Mouse (Mus musculus) kidney, postnatal 0 days (tissue): ENCODE data around the gene Endou. TPM values are rescaled to one million over a fixed set of nuclear protein-coding genes. Genes with fewer than 3 reads are reported as not detected.

Experiments used
- ATAC-seq: fragments of 200-750 bp; cut with Nextera tagmentation; replicated peaks from 2 replicates; pipeline ENCODE4 v1.8.0; 2017; ENCODE audit warnings: low read depth, moderate number of reproducible peaks, moderate TSS enrichment, moderate library complexity; ENCODE audit not compliant: low FRiP score
- DNase-seq: peaks from one replicate; pipeline ENCODE4 v3.0.0-alpha.2; 2016; ENCODE audit warnings: low spot score
- H3K27ac ChIP-seq: fragments of 300-500 bp; sonication (generic); 2 replicates; pipeline ENCODE4 v1.5.1; 2014; ENCODE audit warnings: mild to moderate bottlenecking
- H3K27me3 ChIP-seq: fragments of 300-500 bp; sonication (generic); 2 replicates; pipeline ENCODE4 v1.6.1; 2014; ENCODE audit warnings: low read length, mixed read lengths; ENCODE audit not compliant: insufficient read depth
- H3K36me3 ChIP-seq: fragments of 300-500 bp; sonication (generic); 2 replicates; pipeline ENCODE4 v1.6.1; 2014; ENCODE audit warnings: low read length, mixed read lengths; ENCODE audit not compliant: insufficient read depth
- H3K4me1 ChIP-seq: fragments of 300-500 bp; sonication (generic); replicated peaks from 2 replicates; pipeline ENCODE4 v1.6.1; 2014; ENCODE audit warnings: antibody characterized with exemption, low read length, mixed read lengths; ENCODE audit not compliant: insufficient read depth
- H3K4me2 ChIP-seq: fragments of 300-500 bp; sonication (generic); 2 replicates; pipeline ENCODE4 v1.6.1; 2014; ENCODE audit warnings: mild to moderate bottlenecking, low read length, moderate library complexity, mixed read lengths
- H3K4me3 ChIP-seq: fragments of 300-500 bp; sonication (generic); replicated peaks from 2 replicates; pipeline ENCODE4 v1.5.1; 2014; ENCODE audit warnings: low read depth, low read length
- H3K9ac ChIP-seq: fragments of 300-500 bp; sonication (generic); 2 replicates; pipeline ENCODE4 v1.6.1; 2014; ENCODE audit warnings: low read depth, low read length
- H3K9me3 ChIP-seq: fragments of 300-500 bp; sonication (generic); replicated peaks from 2 replicates; pipeline ENCODE4 v1.6.1; 2016; ENCODE audit warnings: low read length, inconsistent platforms, mixed read lengths
- CTCF ChIP-seq: IDR thresholded peaks from 2 replicates; pipeline ENCODE4 v1.5.1; 2016; ENCODE audit warnings: antibody characterized with exemption, low read depth, mild to moderate bottlenecking, moderate library complexity
- WGBS: fragments of 180-500 bp; shearing (Covaris S2); extraction: QIAGEN DNeasy Blood & Tissue Kit; methylation state at CpG from one replicate; pipeline ENCODE4 v1.1.7; 2014; 5-methylcytosine and 5-hydroxymethylcytosine counted together
- polyA plus RNA-seq: library from polyadenylated mRNA; unstranded; fragments of >200 nt; fragmentation: Nextera tagmentation; extraction: Ambion mirVana; gene quantifications from 2 replicates; pipeline ENCODE4 v1.2.1, GENCODE M21; 2015

The Endou gene
- polyA plus RNA-seq, 1 experiment from 2014 or later = 2.2 TPM

DNA sequence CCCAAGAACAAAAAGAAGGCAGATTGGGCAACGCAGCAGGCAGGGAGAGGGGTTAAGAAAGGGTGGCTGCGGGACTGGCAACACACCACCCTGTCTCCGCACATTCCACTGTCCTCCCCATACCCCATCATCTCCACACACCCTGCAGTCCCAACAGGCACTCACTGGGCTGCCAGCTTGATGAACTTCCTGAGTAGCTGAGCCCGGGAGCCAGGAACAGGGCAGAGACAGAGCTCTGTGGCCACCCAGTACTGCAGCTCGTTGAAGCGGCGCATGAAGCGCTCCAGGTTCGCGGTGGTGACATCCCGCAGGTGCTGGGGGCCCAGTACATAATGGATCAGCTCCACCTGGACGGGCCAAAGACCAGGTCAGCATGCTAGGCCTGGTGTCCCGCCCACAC is 18.7 kb upstream of the Endou start:
- Histone ChIP-seq H3K27ac (no peak overlapping the region), H3K9me3 (no peaks in the 10 kb centered on the region), H3K36me3 (peaks cover 29% of the 10 kb centered on the region), H3K4me2 (no peak overlapping the region), H3K27me3 (no peaks in the 10 kb centered on the region), H3K4me1 (peaks cover 3% of the 10 kb centered on the region; the same call in 1 of the 2 replicates), H3K9ac (no peak overlapping the region), H3K4me3 (no peak overlapping the region)
- DNase-seq (no peak), ATAC-seq (no peak)
- no peak for TF ChIP-seq CTCF
- WGBS = 72% methylated on average over 13 of the region's 13 CpGs

DNA sequence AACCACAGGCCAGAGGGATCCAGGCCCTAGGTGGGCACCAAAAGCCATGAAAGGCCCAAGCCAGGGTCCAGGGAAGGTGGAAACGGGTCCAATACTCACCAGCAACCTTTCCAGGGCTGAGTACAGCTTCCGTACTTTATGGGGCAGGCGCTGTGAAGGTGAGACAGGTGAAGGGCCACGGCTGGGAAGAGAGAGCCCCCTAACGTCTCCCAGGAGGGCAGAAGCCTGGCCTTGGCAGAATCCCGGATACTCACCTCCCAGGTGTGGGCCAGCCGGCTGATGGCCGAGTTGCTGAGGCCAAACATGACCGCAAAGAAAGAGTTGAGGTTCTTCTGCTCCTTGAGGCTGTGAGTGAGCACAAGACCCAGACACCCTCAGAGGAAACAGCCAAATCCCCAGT is 18.3 kb upstream of the Endou start:
- ATAC-seq = no peak
- 87% methylated on average over 9 of the region's 9 CpGs for WGBS
- peaks cover 3% of the 10 kb centered on the region; the same call in 1 of the 2 replicates for H3K4me1 ChIP-seq
- H3K4me3 ChIP-seq = no peak overlapping the region
- DNase-seq = no peak
- H3K27ac ChIP-seq = no peak overlapping the region
- H3K36me3 ChIP-seq = peaks cover 29% of the 10 kb centered on the region
- no peak overlapping the region for H3K9ac ChIP-seq
- H3K27me3 ChIP-seq = no peaks in the 10 kb centered on the region
- no peak overlapping the region for H3K4me2 ChIP-seq
- TF ChIP-seq CTCF = no peak
- H3K9me3 ChIP-seq = no peaks in the 10 kb centered on the region

DNA sequence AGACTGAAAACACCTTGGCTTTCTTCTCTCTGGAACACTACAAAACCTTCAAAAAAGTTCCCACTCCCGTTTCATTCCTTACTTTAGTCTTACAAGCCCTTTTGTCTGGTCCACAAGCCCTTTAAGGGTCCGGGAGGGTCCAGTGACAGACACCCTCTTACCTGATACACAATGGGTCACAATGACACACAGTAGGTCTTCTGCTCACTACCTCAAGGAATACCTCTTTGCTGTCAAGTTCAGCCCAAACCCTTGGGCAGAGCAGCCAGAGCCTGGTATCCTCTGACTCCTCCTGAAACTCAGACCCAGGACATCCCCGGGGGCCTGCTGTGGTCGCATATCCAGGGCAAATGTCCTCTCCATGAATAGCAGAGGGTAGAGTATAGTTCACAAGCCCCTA is 17.8 kb upstream of the Endou start:
- no peaks in the 10 kb centered on the region for H3K9me3 ChIP-seq
- DNase-seq = no peak
- H3K4me2 ChIP-seq = no peak overlapping the region
- ATAC-seq = no peak
- H3K4me3 ChIP-seq = no peak overlapping the region
- H3K27ac ChIP-seq = no peak overlapping the region
- no peak overlapping the region for H3K9ac ChIP-seq
- peaks cover 31% of the 10 kb centered on the region for H3K36me3 ChIP-seq
- peaks cover 3% of the 10 kb centered on the region; the same call in 1 of the 2 replicates for H3K4me1 ChIP-seq
- no peaks in the 10 kb centered on the region for H3K27me3 ChIP-seq
- no peak for TF ChIP-seq CTCF
- 92% methylated on average over 4 of the region's 4 CpGs for WGBS

DNA sequence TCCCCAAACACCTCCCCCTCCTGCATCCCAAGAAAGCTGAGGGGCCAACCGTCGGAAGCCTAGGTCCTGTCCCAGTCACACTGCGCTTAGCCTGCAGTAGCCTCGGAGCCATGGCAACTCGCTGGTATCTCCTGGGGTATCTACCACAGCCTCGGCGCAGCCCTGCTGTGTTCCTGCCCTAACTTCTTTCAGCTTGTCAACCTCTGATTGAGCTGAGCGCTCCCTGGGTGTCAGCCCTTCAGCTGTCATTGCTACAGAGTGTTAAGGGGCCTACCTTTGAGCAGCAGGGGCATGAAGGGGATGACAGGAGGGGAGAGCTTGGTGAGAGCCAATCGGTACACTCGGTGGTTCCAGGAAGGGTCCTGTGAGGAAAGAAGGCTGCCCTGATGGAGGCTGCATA is 17.2 kb upstream of the Endou start:
- DNase-seq (no peak), ATAC-seq (no peak)
- H3K4me3 ChIP-seq = no peak overlapping the region
- no peak overlapping the region for H3K4me2 ChIP-seq
- WGBS = 71% methylated on average over 10 of the region's 10 CpGs
- H3K27me3 ChIP-seq = no peaks in the 10 kb centered on the region
- peaks cover 28% of the 10 kb centered on the region for H3K36me3 ChIP-seq
- H3K27ac ChIP-seq = no peak overlapping the region
- TF ChIP-seq CTCF = no peak
- peaks cover 3% of the 10 kb centered on the region; the same call in 1 of the 2 replicates for H3K4me1 ChIP-seq
- no peak overlapping the region for H3K9ac ChIP-seq
- no peaks in the 10 kb centered on the region for H3K9me3 ChIP-seq

DNA sequence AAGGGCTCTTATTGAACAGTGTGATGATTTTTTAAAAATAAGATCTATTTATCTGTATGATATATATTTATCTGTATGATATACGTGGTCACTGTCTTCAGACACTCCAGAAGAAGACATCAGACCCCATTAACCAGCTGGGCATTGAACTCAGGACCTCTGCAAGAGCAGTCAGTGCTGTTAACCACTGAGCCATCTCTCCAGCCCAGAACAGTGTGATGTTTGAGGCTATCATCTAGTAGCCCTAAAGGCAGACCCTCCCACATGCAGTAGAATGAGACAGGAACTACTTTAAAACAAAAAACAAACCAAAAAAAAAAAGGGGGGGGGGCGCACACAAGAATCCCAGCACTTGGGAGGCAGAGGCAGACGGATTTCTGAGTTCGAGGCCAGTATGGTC is 16.3 kb upstream of the Endou start:
- peaks cover 28% of the 10 kb centered on the region for H3K36me3 ChIP-seq
- 89% methylated on average over 4 of the region's 4 CpGs for WGBS
- TF ChIP-seq CTCF = no peak
- ATAC-seq (no peak), DNase-seq (no peak)
- peaks cover 3% of the 10 kb centered on the region; the same call in 1 of the 2 replicates for H3K4me1 ChIP-seq
- no peak overlapping the region for H3K4me3 ChIP-seq
- H3K27ac ChIP-seq = no peak overlapping the region
- no peaks in the 10 kb centered on the region for H3K27me3 ChIP-seq
- no peak overlapping the region for H3K9ac ChIP-seq
- H3K9me3 ChIP-seq = no peaks in the 10 kb centered on the region
- no peak overlapping the region for H3K4me2 ChIP-seq

DNA sequence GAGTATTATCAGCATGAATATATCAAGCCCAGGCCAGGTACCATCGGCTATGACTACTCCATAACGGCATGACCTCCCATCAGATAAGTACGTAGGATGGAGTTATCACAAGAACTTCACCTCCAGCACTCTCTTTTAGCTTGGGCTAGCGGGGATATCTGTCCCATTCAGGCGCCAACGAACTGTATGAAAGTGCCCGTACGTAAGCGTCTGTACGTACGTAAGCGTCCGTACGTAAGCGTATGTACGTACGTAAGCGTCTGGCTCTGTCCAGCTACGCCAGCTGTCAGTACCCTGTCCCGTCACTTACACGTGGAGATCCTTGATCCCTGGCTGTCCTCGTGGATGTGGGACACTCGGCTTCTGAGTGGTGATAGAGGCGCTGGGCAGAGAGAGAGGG is 15.6 kb upstream of the Endou start:
- Histone ChIP-seq H3K4me2 (no peak overlapping the region), H3K4me1 (peaks cover 3% of the 10 kb centered on the region; the same call in 1 of the 2 replicates), H3K27ac (no peak overlapping the region), H3K27me3 (no peaks in the 10 kb centered on the region), H3K36me3 (peaks cover 28% of the 10 kb centered on the region), H3K4me3 (no peak overlapping the region), H3K9me3 (no peaks in the 10 kb centered on the region), H3K9ac (no peak overlapping the region)
- WGBS = 93% methylated on average over 24 of the region's 24 CpGs
- DNase-seq (no peak), ATAC-seq (no peak)
- no peak for TF ChIP-seq CTCF

DNA sequence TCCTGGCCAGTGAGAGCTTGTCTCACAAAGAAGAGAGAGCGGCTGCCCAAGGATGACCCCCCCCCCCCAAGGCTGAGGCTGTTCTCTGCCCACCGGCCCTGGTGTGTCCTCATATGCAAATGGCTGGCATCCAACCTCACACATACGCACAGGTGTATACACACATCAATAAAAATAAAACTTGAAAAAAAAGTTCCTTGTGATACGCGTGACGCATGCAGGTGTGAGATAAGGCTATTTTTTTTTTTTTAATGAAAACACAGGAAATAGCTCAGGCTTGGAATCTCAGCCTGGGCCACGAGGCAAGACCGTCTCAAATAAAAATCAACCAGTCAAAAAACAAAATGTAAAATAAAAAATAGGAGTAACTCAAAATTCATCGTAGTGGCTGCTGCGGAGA is 15.1 kb upstream of the Endou start:
- H3K4me3 ChIP-seq = no peak overlapping the region
- H3K27ac ChIP-seq = no peak overlapping the region
- WGBS = 87% methylated on average over 10 of the region's 10 CpGs
- H3K9ac ChIP-seq = no peak overlapping the region
- no peak overlapping the region for H3K4me2 ChIP-seq
- no peak for TF ChIP-seq CTCF
- H3K9me3 ChIP-seq = no peaks in the 10 kb centered on the region
- DNase-seq (no peak), ATAC-seq (no peak)
- H3K36me3 ChIP-seq = peaks cover 28% of the 10 kb centered on the region
- H3K4me1 ChIP-seq = peaks cover 3% of the 10 kb centered on the region; the same call in 1 of the 2 replicates
- H3K27me3 ChIP-seq = no peaks in the 10 kb centered on the region
